Mouse (Mus musculus) brain, embryonic 14.5 days (tissue): ENCODE measurements at regions not wholly inside any gene's neighbourhood (a gene's known extent, or its start where the extent isn't known, plus 50 kb on each side); places are given as distances from the start of the nearest gene placed in this dataset.

Source experiments
- CTCF ChIP-seq: fragments of 200-500 bp; IDR thresholded peaks from 2 replicates; pipeline ENCODE4 v1.5.1; 2012; ENCODE audit warnings: inconsistent platforms, mild to moderate bottlenecking, moderate library complexity, borderline replicate concordance; ENCODE audit not compliant: insufficient read depth, insufficient read length; ENCODE audit errors: extremely low read depth
- POLR2A ChIP-seq: fragments of 200-500 bp; IDR thresholded peaks from 2 replicates; pipeline ENCODE4 v1.6.1; 2012; ENCODE audit warnings: mild to moderate bottlenecking, inconsistent platforms, borderline replicate concordance; ENCODE audit not compliant: poor library complexity, insufficient read depth, insufficient read length, severe bottlenecking; ENCODE audit errors: extremely low read depth

DNA sequence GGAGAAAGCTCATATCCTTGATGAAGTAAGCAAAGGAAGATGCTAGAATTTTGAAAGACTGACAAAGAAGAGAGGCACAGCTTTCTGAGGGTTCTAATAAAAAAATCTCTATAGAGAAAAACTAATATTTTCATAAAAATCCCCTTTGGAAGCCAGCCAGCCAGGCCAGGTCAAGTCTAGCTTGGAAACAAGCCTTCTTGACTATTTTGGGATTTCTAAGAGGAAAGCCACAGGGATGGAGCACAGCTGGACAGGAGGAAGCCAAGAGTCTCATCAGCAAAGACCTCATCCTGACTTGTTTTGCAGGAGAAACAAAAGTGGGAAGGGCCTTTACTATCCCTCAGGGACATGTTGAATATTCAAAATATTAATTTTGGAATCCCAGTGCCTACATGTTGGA, 81.6 kb upstream of the Mroh9 start:
- TF ChIP-seq CTCF (no peak), POLR2A (no peak)
